In the genomic region with DNA sequence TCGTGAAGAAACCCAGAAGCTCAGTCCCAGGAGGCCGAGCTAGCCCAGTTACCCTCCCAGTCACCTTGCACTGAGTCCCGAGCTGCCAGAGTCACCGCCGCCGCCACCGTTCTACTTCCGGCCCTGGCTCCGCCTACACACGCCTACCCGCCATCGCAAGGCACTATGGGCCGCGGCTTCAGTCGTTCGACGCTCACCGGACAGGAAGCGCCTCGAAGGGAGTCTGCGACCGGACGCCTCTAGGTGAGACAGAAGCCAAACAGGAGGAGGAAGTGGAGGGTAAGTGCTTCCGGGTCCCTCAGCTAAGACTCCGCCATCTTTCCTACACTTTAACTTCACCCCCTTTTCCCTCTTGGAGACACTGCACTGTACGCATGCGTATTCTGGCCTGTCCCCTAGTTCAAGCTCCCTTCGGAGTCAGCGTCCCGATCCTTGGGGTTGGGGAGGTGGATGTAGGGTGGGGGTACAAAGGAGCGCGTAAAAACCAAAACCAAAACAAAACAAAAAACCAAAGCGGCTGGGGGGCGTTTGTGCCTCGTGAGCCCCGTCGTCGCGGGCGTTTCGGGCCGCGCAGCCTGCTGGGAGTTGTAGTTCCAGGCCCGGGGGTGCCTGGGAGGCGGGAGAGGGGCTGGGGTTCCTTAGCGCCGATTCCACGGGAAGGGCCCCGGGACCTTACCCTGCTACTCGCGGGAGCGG, we compare ENCODE assay signal across 7 mouse cellular contexts. TPM values are rescaled to one million over a fixed set of nuclear protein-coding genes. Genes with fewer than 3 reads are reported as not detected.
DNase-seq lines count a peak whose midpoint lies in the region; ATAC-seq and TF ChIP-seq lines count a peak whose summit lies in the region.

A gene (plus strand): TSS at position 181 of the 696 bp plus-strand sequence.

- peak; percentile 98 for ATAC-seq in intestine, postnatal 0 days
- peak; percentile 95 for ATAC-seq in midbrain, embryonic 12.5 days (ENCODE audit: low FRiP score, low read depth)

- H3K9me3 ChIP-seq in embryonic facial prominence, embryonic 10.5 days = no peaks in the 10 kb centered on the region
- H3K9me3 ChIP-seq in intestine, postnatal 0 days (ENCODE audit: control insufficient read depth) = no peaks in the 10 kb centered on the region
- no peaks in the 10 kb centered on the region for H3K9me3 ChIP-seq in midbrain, embryonic 12.5 days

- H3K4me3 ChIP-seq in embryonic facial prominence, embryonic 10.5 days = peak within 1 kb of the TSS; percentile 94
- H3K4me3 ChIP-seq in intestine, postnatal 0 days (ENCODE audit: low read depth, low read length) = peak within 1 kb of the TSS; percentile 100
- H3K4me3 ChIP-seq in midbrain, embryonic 12.5 days = peak within 1 kb of the TSS; percentile 85
- peak within 1 kb of the TSS; percentile 79 for H3K4me3 ChIP-seq in small intestine, adult 2 months (ENCODE audit: low read depth, low read length)

- WGBS in embryonic facial prominence, embryonic 10.5 days = under 1% methylated on average over 52 of the region's 52 CpGs
- WGBS in intestine, postnatal 0 days = under 1% methylated on average over 50 of the region's 52 CpGs
- under 1% methylated on average over 51 of the region's 52 CpGs for WGBS in midbrain, embryonic 12.5 days
- WGBS in small intestine, adult 2 months = under 1% methylated on average over 52 of the region's 52 CpGs

- H3K36me3 ChIP-seq in embryonic facial prominence, embryonic 10.5 days (replicated peaks) = peaks cover 46% of the 10 kb centered on the region
- H3K36me3 ChIP-seq in intestine, postnatal 0 days (ENCODE audit: control insufficient read depth, insufficient read depth) = peaks cover 17% of the 10 kb centered on the region
- H3K36me3 ChIP-seq in midbrain, embryonic 12.5 days = peaks cover 34% of the 10 kb centered on the region
- H3K36me3 ChIP-seq in small intestine, adult 2 months (ENCODE audit: control insufficient read depth, insufficient read depth, low read length) = peaks cover 15% of the 10 kb centered on the region

- peak within 1 kb of the TSS; percentile 99 for H3K27ac ChIP-seq in embryonic facial prominence, embryonic 10.5 days (replicated peaks)
- peak within 1 kb of the TSS; percentile 99 for H3K27ac ChIP-seq in intestine, postnatal 0 days (ENCODE audit: low read depth, low read length)
- H3K27ac ChIP-seq in midbrain, embryonic 12.5 days (replicated peaks) = peak within 1 kb of the TSS; percentile 96
- H3K27ac ChIP-seq in small intestine, adult 2 months (ENCODE audit: insufficient read depth, low read depth, low read length) = peak within 1 kb of the TSS; percentile 98

- H3K27me3 ChIP-seq in embryonic facial prominence, embryonic 10.5 days (replicated peaks; ENCODE audit: low read depth, poor library complexity, severe bottlenecking) = no peaks in the 10 kb centered on the region
- no peaks in the 10 kb centered on the region for H3K27me3 ChIP-seq in intestine, postnatal 0 days (replicated peaks; ENCODE audit: control insufficient read depth, insufficient read depth, low read length)
- H3K27me3 ChIP-seq in midbrain, embryonic 12.5 days = no peaks in the 10 kb centered on the region
- H3K27me3 ChIP-seq in small intestine, adult 2 months (ENCODE audit: control insufficient read depth, insufficient read depth, low read length) = no peaks in the 10 kb centered on the region

- peak within 1 kb of the TSS; percentile 99 for H3K9ac ChIP-seq in intestine, postnatal 0 days (ENCODE audit: low read depth, low read length)
- peak within 1 kb of the TSS; percentile 92 for H3K9ac ChIP-seq in midbrain, embryonic 12.5 days (replicated peaks)

- DNase-seq in adrenal gland, postnatal 10 days = peak; percentile 94
- peak; percentile 93 for DNase-seq in embryonic facial prominence, embryonic 10.5 days (ENCODE audit: low spot score)
- peak; percentile 73 for DNase-seq in gonadal fat pad, adult 2 months (ENCODE audit: low read depth)
- peak; percentile 90 for DNase-seq in left cerebral cortex, postnatal 4 days

- intact Hi-C loops in left cerebral cortex, postnatal 4 days (cut with DNase I) = no loop called here

- H3K4me1 ChIP-seq in embryonic facial prominence, embryonic 10.5 days = peaks cover 22% of the 10 kb centered on the region
- H3K4me1 ChIP-seq in intestine, postnatal 0 days (replicated peaks; ENCODE audit: control insufficient read depth, insufficient read depth, low read length) = peaks cover 6% of the 10 kb centered on the region; the same call in 1 of the 2 replicates
- H3K4me1 ChIP-seq in midbrain, embryonic 12.5 days = peaks cover 21% of the 10 kb centered on the region
- H3K4me1 ChIP-seq in small intestine, adult 2 months (ENCODE audit: control insufficient read depth, insufficient read depth, insufficient read length, low read length) = 0 out of 2 replicates have a peak, but pooled peaks cover 3% of the 10 kb centered on the region

- 0 out of 2 replicates have a peak, but pooled peaks have one; percentile 3 for TF ChIP-seq CTCF in intestine, postnatal 0 days (IDR thresholded peaks at IDR 0.05; ENCODE audit: low read depth)
- no peak for TF ChIP-seq CTCF in small intestine, adult 2 months (IDR thresholded peaks at IDR 0.05; ENCODE audit: extremely low read depth, insufficient read length, insufficient replicate concordance, low read depth, low read length)

- TF ChIP-seq POLR2A in small intestine, adult 2 months (IDR thresholded peaks at IDR 0.05; ENCODE audit: low read depth, low read length) = peak; percentile 70

- H3K4me2 ChIP-seq in intestine, postnatal 0 days (replicated peaks; ENCODE audit: low read depth) = peak within 1 kb of the TSS; percentile 77
- H3K4me2 ChIP-seq in midbrain, embryonic 12.5 days (replicated peaks) = peak within 1 kb of the TSS; percentile 76

RNA-seq across cellular contexts. Expression of the gene that starts here (rescaled TPM):
- total RNA-seq in adrenal gland, postnatal 10 days (2021) = 10 to 100 TPM; 61.0 to 65.8 TPM
- 38.7 and 40.4 TPM in 2 replicates for polyA plus RNA-seq in embryonic facial prominence, embryonic 10.5 days (2016; fragmentation: Nextera tagmentation; extraction: Ambion mirVana)
- 6.9 and 7.8 TPM in 2 replicates for polyA plus RNA-seq in gonadal fat pad, adult 2 months (2012; rRNA removed)
- polyA plus RNA-seq in intestine, postnatal 0 days (2015; fragmentation: Nextera tagmentation; extraction: Ambion mirVana) = 10.8 and 12.1 TPM in 2 replicates
- total RNA-seq in left cerebral cortex, postnatal 4 days (2021) = 10 to 100 TPM; 26.1 to 26.7 TPM
- polyA plus RNA-seq in midbrain, embryonic 12.5 days (2016; fragmentation: Nextera tagmentation; extraction: Ambion mirVana) = 38.5 and 39.5 TPM in 2 replicates
- 1.9 and 4.9 TPM in 2 replicates for polyA plus RNA-seq in small intestine, adult 2 months (2012; rRNA removed)

Comparison
In these comparisons a context has a peak if more than half of its experiments do, and no peak if none do; other contexts are left out.
1. Peak in every context shown above with its lines: DNase-seq, ATAC-seq, H3K4me3 ChIP-seq and H3K27ac ChIP-seq.